Mouse (Mus musculus): ENCODE results near the gene Tmem44.

GRCm38 (mm10) chr16:30591990-30592389 lies 41.3 kb upstream of the Tmem44 start:
- TF ChIP-seq CTCF (IDR thresholded peaks at IDR 0.05; ENCODE audit: low read depth, low read length) (no peak), POLR2A (IDR thresholded peaks at IDR 0.05; ENCODE audit: extremely low read depth, insufficient read depth, low read length) (no peak)

Measured in liver, adult 2 months (tissue).